Mouse (Mus musculus): Measurements from ENCODE around the gene Stpg1. TPM values are rescaled to one million over a fixed set of nuclear protein-coding genes. Genes with fewer than 3 reads are reported as not detected.

Stpg1 gene
- polyA plus RNA-seq, 2 experiments: 0.02 TPM; not detected in 1

DNA sequence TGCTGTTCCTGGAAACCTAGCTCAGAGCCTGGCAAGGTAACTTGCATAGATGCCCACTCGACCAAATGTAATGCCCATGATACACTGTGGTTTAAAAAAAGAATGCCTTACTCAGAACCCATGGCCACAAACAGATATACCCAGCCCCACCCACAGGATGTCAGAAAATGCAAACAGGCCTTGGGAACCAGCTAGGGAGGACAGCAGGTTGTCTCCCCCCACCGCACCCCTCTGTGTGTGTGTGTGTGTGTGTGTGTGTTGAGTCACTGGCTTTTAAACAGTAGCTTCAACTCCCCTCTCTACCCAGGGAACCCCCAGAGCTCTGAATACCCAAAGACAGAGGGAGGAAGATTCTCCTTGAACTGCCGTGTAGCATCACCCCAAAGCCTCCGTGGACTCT is 1.3 kb upstream of the Stpg1 start:
- TF ChIP-seq CTCF (IDR thresholded peaks at IDR 0.05; ENCODE audit: low read depth) (no peak), EP300 (IDR thresholded peaks at IDR 0.05; ENCODE audit: low read depth) (no peak)
- H3K36me3 ChIP-seq (replicated peaks; ENCODE audit: control insufficient read depth, insufficient read depth, low read depth): peaks cover 4% of the 10 kb centered on the region
- ATAC-seq (ENCODE audit: insufficient read depth): no peak
- peak overlapping the region; percentile 64 for H3K27ac ChIP-seq
- peak overlapping the region; percentile 71 to 92 for H3K4me3 ChIP-seq (ENCODE audit: insufficient read depth in 1 of 2, low read depth in 2 of 2, low read length in 2 of 2)
- 34% methylated on average over 4 of the region's 4 CpGs for WGBS (ENCODE audit: insufficient replicate concordance)
- H3K9ac ChIP-seq (replicated peaks): peak overlapping the region; percentile 73
- DNase-seq (ENCODE audit: low read depth in 3 of 3, low spot score in 3 of 3): no peak
- peak overlapping the region; percentile 86 for H3K4me2 ChIP-seq (ENCODE audit: low read depth)
- peaks cover 5 to 10% of the 10 kb centered on the region in 2 experiments for H3K4me1 ChIP-seq (replicated peaks; ENCODE audit: control insufficient read depth in 2 of 2, insufficient read depth in 2 of 2, low read length in 1 of 2)
- H3K9me3 ChIP-seq (ENCODE audit: control insufficient read depth, low read length): no peaks in the 10 kb centered on the region
- H3K27me3 ChIP-seq (ENCODE audit: control insufficient read depth, insufficient read depth, low read length): no peaks in the 10 kb centered on the region

GRCm38 (mm10) chr4:135493691-135494520 is 684 bp upstream of the Stpg1 start:
- peak; percentile 77 for TF ChIP-seq CTCF (IDR thresholded peaks at IDR 0.05; ENCODE audit: low read depth)
- no peak for TF ChIP-seq EP300 (IDR thresholded peaks at IDR 0.05; ENCODE audit: low read depth)
- peak overlapping the region; percentile 73 for H3K9ac ChIP-seq (replicated peaks)
- ATAC-seq (ENCODE audit: insufficient read depth) (peak; percentile 46), DNase-seq (ENCODE audit: low read depth in 3 of 3, low spot score in 3 of 3) (peak in 1 of 3 experiments; percentile 47)
- peaks cover 5 to 13% of the 10 kb centered on the region in 2 experiments for H3K4me1 ChIP-seq (replicated peaks; ENCODE audit: control insufficient read depth in 2 of 2, insufficient read depth in 2 of 2, low read length in 1 of 2)
- peak overlapping the region; percentile 64 for H3K27ac ChIP-seq
- no peaks in the 10 kb centered on the region for H3K27me3 ChIP-seq (ENCODE audit: control insufficient read depth, insufficient read depth, low read length)
- no peaks in the 10 kb centered on the region for H3K9me3 ChIP-seq (ENCODE audit: control insufficient read depth, low read length)
- 2% methylated on average over 33 of the region's 33 CpGs for WGBS (ENCODE audit: insufficient replicate concordance)
- H3K4me2 ChIP-seq (ENCODE audit: low read depth): peak overlapping the region; percentile 86
- peak overlapping the region; percentile 71 to 92 for H3K4me3 ChIP-seq (ENCODE audit: insufficient read depth in 1 of 2, low read depth in 2 of 2, low read length in 2 of 2)
- peaks cover 4% of the 10 kb centered on the region for H3K36me3 ChIP-seq (replicated peaks; ENCODE audit: control insufficient read depth, insufficient read depth, low read depth)

GRCm38 (mm10) chr4:135495397-135495791 is 804 bp downstream of the Stpg1 start:
- H3K36me3 ChIP-seq (replicated peaks; ENCODE audit: control insufficient read depth, insufficient read depth, low read depth): peaks cover 4% of the 10 kb centered on the region
- no peaks in the 10 kb centered on the region for H3K27me3 ChIP-seq (ENCODE audit: control insufficient read depth, insufficient read depth, low read length)
- H3K4me3 ChIP-seq (ENCODE audit: insufficient read depth in 1 of 2, low read depth in 2 of 2, low read length in 2 of 2): peak overlapping the region; percentile 71 to 92
- H3K27ac ChIP-seq: no peak overlapping the region
- 11% methylated on average over 9 of the region's 9 CpGs for WGBS (ENCODE audit: insufficient replicate concordance)
- no peak for DNase-seq (ENCODE audit: low read depth in 3 of 3, low spot score in 3 of 3)
- peak overlapping the region; percentile 64 for H3K9ac ChIP-seq (replicated peaks)
- peaks cover 5 to 13% of the 10 kb centered on the region in 2 experiments for H3K4me1 ChIP-seq (replicated peaks; ENCODE audit: control insufficient read depth in 2 of 2, insufficient read depth in 2 of 2, low read length in 1 of 2)
- H3K9me3 ChIP-seq (ENCODE audit: control insufficient read depth, low read length): no peaks in the 10 kb centered on the region
- ATAC-seq (ENCODE audit: insufficient read depth): no peak
- TF ChIP-seq CTCF (IDR thresholded peaks at IDR 0.05; ENCODE audit: low read depth): no peak
- TF ChIP-seq EP300 (IDR thresholded peaks at IDR 0.05; ENCODE audit: low read depth): no peak
- H3K4me2 ChIP-seq (ENCODE audit: low read depth): peak overlapping the region; percentile 86

- ATAC-seq (ENCODE audit: insufficient read depth): no peak
- H3K9ac ChIP-seq (replicated peaks): no peak overlapping the region
Measured at GRCm38 (mm10) chr4:135495810-135496209, 1.2 kb downstream of the Stpg1 start.

GRCm38 (mm10) chr4:135498136-135498535 is 3.5 kb downstream of the Stpg1 start:
- WGBS (ENCODE audit: insufficient replicate concordance): 84% methylated on average over 6 of the region's 6 CpGs
- no peak overlapping the region for H3K9ac ChIP-seq (replicated peaks)
- DNase-seq (ENCODE audit: low read depth in 3 of 3, low spot score in 3 of 3) (no peak), ATAC-seq (ENCODE audit: insufficient read depth) (no peak)
- H3K4me1 ChIP-seq (replicated peaks; ENCODE audit: control insufficient read depth in 2 of 2, insufficient read depth in 2 of 2, low read length in 1 of 2): peaks cover 5 to 12% of the 10 kb centered on the region in 2 experiments
- H3K36me3 ChIP-seq (replicated peaks; ENCODE audit: control insufficient read depth, insufficient read depth, low read depth): no peaks in the 10 kb centered on the region
- H3K4me2 ChIP-seq (ENCODE audit: low read depth): no peak overlapping the region
- no peak overlapping the region for H3K27ac ChIP-seq
- H3K9me3 ChIP-seq (ENCODE audit: control insufficient read depth, low read length): no peaks in the 10 kb centered on the region
- TF ChIP-seq EP300 (IDR thresholded peaks at IDR 0.05; ENCODE audit: low read depth): no peak
- no peak for TF ChIP-seq CTCF (IDR thresholded peaks at IDR 0.05; ENCODE audit: low read depth)
- H3K27me3 ChIP-seq (ENCODE audit: control insufficient read depth, insufficient read depth, low read length): no peaks in the 10 kb centered on the region
- no peak overlapping the region for H3K4me3 ChIP-seq (ENCODE audit: insufficient read depth in 1 of 2, low read depth in 2 of 2, low read length in 2 of 2)

More at GRCm38 (mm10) chr4:135495810-135496209, 1.2 kb downstream of the Stpg1 start:
- H3K36me3 ChIP-seq (replicated peaks; ENCODE audit: control insufficient read depth, insufficient read depth, low read depth): peaks cover under 1% of the 10 kb centered on the region
- peak overlapping the region; percentile 86 for H3K4me2 ChIP-seq (ENCODE audit: low read depth)
- no peaks in the 10 kb centered on the region for H3K27me3 ChIP-seq (ENCODE audit: control insufficient read depth, insufficient read depth, low read length)
- H3K9me3 ChIP-seq (ENCODE audit: control insufficient read depth, low read length): no peaks in the 10 kb centered on the region
- peaks cover 5 to 13% of the 10 kb centered on the region in 2 experiments for H3K4me1 ChIP-seq (replicated peaks; ENCODE audit: control insufficient read depth in 2 of 2, insufficient read depth in 2 of 2, low read length in 1 of 2)
- 39% methylated on average over 18 of the region's 18 CpGs for WGBS (ENCODE audit: insufficient replicate concordance)
- H3K27ac ChIP-seq: no peak overlapping the region
- no peak for DNase-seq (ENCODE audit: low read depth in 3 of 3, low spot score in 3 of 3)
- peak overlapping the region in 1 of 2 experiments; percentile 71; a peak in 2 of 4 replicates for H3K4me3 ChIP-seq (ENCODE audit: insufficient read depth in 1 of 2, low read depth in 2 of 2, low read length in 2 of 2)
- TF ChIP-seq CTCF (IDR thresholded peaks at IDR 0.05; ENCODE audit: low read depth): no peak
- TF ChIP-seq EP300 (IDR thresholded peaks at IDR 0.05; ENCODE audit: low read depth): no peak
